Mouse (Mus musculus) bone marrow macrophage, adult 2 months (primary cell): ENCODE data around the gene Wbp4. TPM values are rescaled to one million over a fixed set of nuclear protein-coding genes. Genes with fewer than 3 reads are reported as not detected.
A peak's percentile ranks its signal among the peaks of the same experiment; 100 is the strongest.

ENCODE experiments used
- H3K27ac ChIP-seq: 2 replicates; pipeline ENCODE4 v1.5.1; 2012; ENCODE audit warnings: low read depth, low read length; ENCODE audit not compliant: insufficient read depth
- H3K4me1 ChIP-seq: 2 replicates; pipeline ENCODE4 v1.6.1; 2012; ENCODE audit warnings: low read length; ENCODE audit not compliant: control insufficient read depth, insufficient read depth
- H3K4me3 ChIP-seq: 2 replicates; pipeline ENCODE4 v1.5.1; 2012; ENCODE audit warnings: mild to moderate bottlenecking, low read length, moderate library complexity; ENCODE audit not compliant: insufficient read depth
- CTCF ChIP-seq: IDR thresholded peaks from 2 replicates; pipeline ENCODE4 v1.5.1; 2012; ENCODE audit warnings: low read depth, mild to moderate bottlenecking, low read length, moderate library complexity
- POLR2A ChIP-seq: IDR thresholded peaks from 2 replicates; pipeline ENCODE4 v1.6.1; 2012; ENCODE audit warnings: mild to moderate bottlenecking, low read depth, low read length, borderline replicate concordance
- polyA plus RNA-seq: library from polyadenylated mRNA; stranded (reverse); fragments of >200 nt; gene quantifications from 2 replicates; pipeline ENCODE4 v1.2.4, GENCODE M21; 2012; ENCODE audit not compliant: missing spikeins, insufficient read depth, insufficient read length

The Wbp4 gene
- polyA plus RNA-seq, 1 experiment: 41.3 TPM

DNA sequence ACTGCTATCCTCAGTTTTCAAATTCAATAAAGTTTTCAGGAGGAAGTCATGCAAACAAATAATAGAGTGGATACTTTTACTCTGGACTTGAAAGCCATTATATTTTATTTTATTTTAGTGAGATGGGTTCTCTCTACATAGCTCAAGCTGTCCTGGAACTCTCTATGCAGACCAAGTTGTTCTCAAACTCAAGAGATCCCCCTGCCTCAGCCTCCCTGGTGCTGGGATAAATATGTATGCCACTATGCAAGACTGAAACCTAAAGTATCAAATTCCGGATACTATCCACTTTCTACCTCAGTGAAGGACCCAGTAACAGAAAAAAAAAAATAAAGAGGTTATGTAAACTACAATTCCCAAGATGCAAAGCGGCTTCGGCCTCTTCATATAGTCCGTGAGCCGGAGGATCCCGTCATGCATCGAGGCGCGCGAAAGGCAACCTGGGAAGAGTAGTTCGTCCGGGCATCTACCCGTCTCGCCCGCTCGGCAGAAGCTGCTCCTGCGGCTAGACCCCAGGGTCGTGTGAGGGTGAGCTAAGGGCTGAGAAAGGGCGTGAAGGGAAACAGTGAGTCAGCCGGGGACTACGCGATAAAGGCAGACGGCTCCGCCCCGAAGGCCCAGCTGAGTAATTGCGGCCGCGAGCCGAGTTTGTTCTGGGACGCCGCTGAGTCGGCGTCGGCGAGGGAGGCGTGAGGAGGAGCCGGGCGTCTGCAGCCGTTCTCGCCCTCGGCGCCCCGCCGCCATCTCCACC, 55.2 kb downstream of the Wbp4 start, which contains the start of gene Kbtbd7:
Kbtbd7 (plus strand) TSS at position 533 of the 751 bp plus-strand sequence.
- peak within 1 kb of the TSS; percentile 56 for H3K4me3 ChIP-seq
- H3K4me1 ChIP-seq: peaks cover 12% of the 10 kb centered on the region
- TF ChIP-seq POLR2A (no peak), CTCF (no peak)
- peak within 1 kb of the TSS; percentile 73 for H3K27ac ChIP-seq

DNA sequence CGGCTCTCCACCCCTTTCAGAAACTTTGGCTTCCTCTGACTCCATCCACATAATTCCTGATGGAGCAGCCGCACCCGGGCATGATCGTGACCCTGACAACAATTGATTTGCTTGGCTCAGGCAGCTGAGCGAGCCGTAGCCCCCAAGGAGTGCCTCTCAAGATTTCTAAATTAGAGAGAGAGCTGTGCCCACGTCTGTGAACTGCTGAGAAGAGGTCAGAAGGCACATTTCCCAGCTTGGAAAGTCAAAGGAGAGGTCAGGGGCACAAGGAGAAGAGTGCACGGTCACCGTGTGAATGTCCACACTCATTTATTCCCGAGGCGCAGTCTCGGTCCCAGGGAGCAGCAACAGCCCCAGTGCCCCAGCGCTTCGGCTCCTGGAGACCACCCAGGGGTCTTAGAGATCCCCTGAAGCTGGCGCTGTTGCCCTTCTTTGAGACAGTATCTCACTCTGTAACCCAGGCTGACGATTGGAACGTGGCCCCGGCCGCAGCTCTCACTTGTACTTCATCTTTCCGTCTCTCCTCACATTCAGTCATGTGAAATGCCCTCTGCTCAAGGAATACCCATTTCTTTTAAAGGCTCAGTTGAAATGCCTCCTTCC, 61.1 kb downstream of the Wbp4 start:
- Histone ChIP-seq H3K27ac (no peak overlapping the region), H3K4me3 (no peak overlapping the region), H3K4me1 (peaks cover 18% of the 10 kb centered on the region)
- TF ChIP-seq POLR2A: no peak
- no peak for TF ChIP-seq CTCF

DNA sequence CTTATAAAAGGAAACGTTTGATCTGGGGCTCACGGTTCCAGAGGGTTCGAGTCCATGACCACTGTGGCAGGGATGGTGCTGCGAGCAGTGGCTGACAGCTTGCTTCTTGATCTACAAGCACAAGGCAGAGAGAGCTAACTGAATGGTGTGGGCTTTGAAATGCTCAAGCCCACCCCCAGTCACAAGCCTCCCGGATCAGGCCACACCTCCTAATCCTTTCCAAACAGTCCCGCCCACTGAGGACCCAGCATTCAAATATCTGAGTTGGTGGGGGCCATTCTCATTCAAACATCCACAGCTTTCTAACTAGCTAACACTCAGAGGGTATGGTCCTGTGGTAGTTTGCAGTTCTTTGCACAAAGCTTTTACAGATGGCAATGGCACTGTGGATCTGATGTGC, 68.2 kb downstream of the Wbp4 start:
- Histone ChIP-seq H3K4me1 (no peaks in the 10 kb centered on the region), H3K4me3 (no peak overlapping the region), H3K27ac (no peak overlapping the region)
- TF ChIP-seq POLR2A (no peak), CTCF (no peak)

DNA sequence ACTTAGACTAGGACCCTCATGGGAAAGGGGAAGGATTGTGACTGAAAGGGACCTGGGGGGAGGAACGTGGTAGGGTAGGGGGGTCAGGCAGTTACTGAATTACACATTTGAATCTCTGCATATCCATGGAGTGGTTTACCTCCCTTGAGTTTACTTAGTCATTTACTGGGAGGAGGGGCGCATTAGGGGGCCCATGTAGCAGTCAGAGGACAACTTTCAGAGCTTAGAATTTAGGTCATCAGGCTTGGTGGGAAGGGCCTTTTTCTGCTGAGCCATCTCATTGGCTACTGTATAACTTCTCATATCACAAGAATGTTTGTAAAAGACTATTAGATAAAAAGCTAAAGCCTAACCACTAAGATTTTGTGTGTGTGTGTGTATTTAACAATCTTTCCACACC, 70.7 kb downstream of the Wbp4 start:
- Histone ChIP-seq H3K4me1 (no peaks in the 10 kb centered on the region), H3K4me3 (no peak overlapping the region), H3K27ac (no peak overlapping the region)
- TF ChIP-seq POLR2A (no peak), CTCF (no peak)

Other genes with a start within 250 kb of the Wbp4 start
- gene Zfp957, start 234.2 kb downstream of the Wbp4 start, polyA plus RNA-seq: not detected in 2 replicates
- gene Rgcc, start 179.9 kb downstream of the Wbp4 start, polyA plus RNA-seq: 0.60 TPM in 1 of 2 replicates, not detected in the other
- 24.1 and 25.4 TPM in 2 replicates for gene Naa16, start 90.7 kb downstream of the Wbp4 start, polyA plus RNA-seq
- gene Mtrf1, start 83.7 kb downstream of the Wbp4 start, polyA plus RNA-seq: 6.6 and 8.3 TPM in 2 replicates
- 6.5 and 8.7 TPM in 2 replicates for gene Kbtbd7, start 55.0 kb downstream of the Wbp4 start, polyA plus RNA-seq
- 0.50 and 1.0 TPM in 2 replicates for gene Kbtbd6, start 29.7 kb downstream of the Wbp4 start, polyA plus RNA-seq
- 69.9 and 74.0 TPM in 2 replicates for gene Elf1, start 326 bp downstream of the Wbp4 start, polyA plus RNA-seq
- gene Sugt1, start 106.2 kb upstream of the Wbp4 start, polyA plus RNA-seq: 179 and 188 TPM in 2 replicates
- not detected in 2 replicates for gene Cnmd, start 180.7 kb upstream of the Wbp4 start, polyA plus RNA-seq